Mouse (Mus musculus) C2C12 (cell line): ENCODE results near the gene Wbp2.

ENCODE experiments used
- CTCF ChIP-seq: IDR thresholded peaks from one replicate; pipeline ENCODE4 v1.5.1; 2011; ENCODE audit not compliant: control insufficient read depth, insufficient read depth, insufficient read length
- MYOD1 ChIP-seq: IDR thresholded peaks from one replicate; pipeline ENCODE4 v1.6.1; 2011; ENCODE audit warnings: low read depth; ENCODE audit not compliant: control insufficient read depth, insufficient read length

DNA sequence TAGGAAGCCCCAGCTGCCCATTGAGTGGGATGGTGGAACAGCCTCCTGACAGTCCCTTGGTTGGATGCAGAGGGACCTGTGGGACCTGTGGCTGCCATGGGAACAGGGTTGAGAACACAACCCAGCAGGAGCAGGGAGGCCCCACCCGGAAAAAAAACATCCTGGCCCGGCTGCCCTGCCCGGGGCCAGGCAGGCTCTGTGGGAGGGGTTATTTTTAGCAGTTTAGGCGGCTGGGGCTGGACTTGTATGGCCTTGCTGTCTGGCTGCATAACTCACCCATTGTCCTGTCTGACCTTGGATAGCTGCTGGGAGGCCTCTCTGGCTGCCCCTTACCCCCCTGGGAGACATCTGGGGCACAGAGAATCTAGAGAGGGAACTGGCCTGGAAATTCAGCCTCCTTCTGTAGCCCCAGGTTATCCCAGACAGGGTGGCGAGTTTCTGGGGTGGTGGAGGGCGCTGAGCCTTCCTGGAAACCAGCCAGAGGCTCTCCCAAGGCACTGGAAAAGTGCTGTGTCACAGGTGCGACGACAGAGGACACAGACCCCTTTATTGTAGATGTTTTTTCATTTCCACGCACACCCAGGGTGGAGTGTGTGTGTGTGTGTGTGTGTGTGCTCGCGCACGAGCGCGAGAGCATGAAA lies 17.3 kb upstream of the Wbp2 start:
- TF ChIP-seq MYOD1 = no peak
- no peak for TF ChIP-seq CTCF
